Mouse (Mus musculus) stomach, embryonic 14.5 days (tissue): ENCODE results near the gene Gdf5. TPM values are rescaled to one million over a fixed set of nuclear protein-coding genes. Genes with fewer than 3 reads are reported as not detected.

ENCODE experiments used
- ATAC-seq: fragments of 200-750 bp; cut with Nextera tagmentation; 2 replicates; pipeline ENCODE4 v1.8.0; 2017; ENCODE audit warnings: low read depth, moderate TSS enrichment; ENCODE audit not compliant: insufficient number of reproducible peaks, insufficient read depth, low FRiP score
- H3K27ac ChIP-seq: fragments of 300-500 bp; sonication (generic); 2 replicates; pipeline ENCODE4 v1.5.1; 2014; ENCODE audit warnings: mild to moderate bottlenecking, low read length, moderate library complexity, mixed read lengths
- H3K27me3 ChIP-seq: fragments of 300-500 bp; sonication (generic); 2 replicates; pipeline ENCODE4 v1.6.1; 2014; ENCODE audit warnings: low read length, control low read depth, mixed read lengths; ENCODE audit not compliant: control insufficient read depth, insufficient read depth
- H3K36me3 ChIP-seq: fragments of 300-500 bp; sonication (generic); 2 replicates; pipeline ENCODE4 v1.6.1; 2014; ENCODE audit warnings: mild to moderate bottlenecking, control low read depth, low read length, moderate library complexity, mixed read lengths; ENCODE audit not compliant: control insufficient read depth, insufficient read depth
- H3K4me1 ChIP-seq: fragments of 300-500 bp; sonication (generic); 2 replicates; pipeline ENCODE4 v1.6.1; 2014; ENCODE audit warnings: low read length, control low read depth, mixed read lengths; ENCODE audit not compliant: control insufficient read depth, insufficient read depth
- H3K4me2 ChIP-seq: fragments of 300-500 bp; sonication (generic); replicated peaks from 2 replicates; pipeline ENCODE4 v1.6.1; 2014; ENCODE audit warnings: low read depth, low read length, control low read depth
- H3K4me3 ChIP-seq: fragments of 300-500 bp; sonication (generic); 2 replicates; pipeline ENCODE4 v1.5.1; 2014; ENCODE audit warnings: low read depth, low read length, control low read depth
- H3K9ac ChIP-seq: fragments of 300-500 bp; sonication (generic); replicated peaks from 2 replicates; pipeline ENCODE4 v1.6.1; 2014; ENCODE audit warnings: low read depth, mild to moderate bottlenecking, control low read depth, low read length, moderate library complexity, mixed read lengths
- H3K9me3 ChIP-seq: fragments of 300-500 bp; sonication (generic); 2 replicates; pipeline ENCODE4 v1.6.1; 2016; ENCODE audit warnings: low read depth, low read length, control low read depth; ENCODE audit not compliant: control insufficient read depth
- WGBS: fragments of 180-500 bp; shearing (Covaris S2); extraction: QIAGEN DNeasy Blood & Tissue Kit; methylation state at CpG from one replicate; pipeline ENCODE4 v1.1.7; 2014; 5-methylcytosine and 5-hydroxymethylcytosine counted together
- polyA plus RNA-seq: library from polyadenylated mRNA; unstranded; fragments of >200 nt; fragmentation: Nextera tagmentation; extraction: Ambion mirVana; gene quantifications from 2 replicates; pipeline ENCODE4 v1.2.1, GENCODE M21; 2014

Gdf5 gene
- polyA plus RNA-seq, 1 experiment from 2014 or later: 1.2 TPM

DNA sequence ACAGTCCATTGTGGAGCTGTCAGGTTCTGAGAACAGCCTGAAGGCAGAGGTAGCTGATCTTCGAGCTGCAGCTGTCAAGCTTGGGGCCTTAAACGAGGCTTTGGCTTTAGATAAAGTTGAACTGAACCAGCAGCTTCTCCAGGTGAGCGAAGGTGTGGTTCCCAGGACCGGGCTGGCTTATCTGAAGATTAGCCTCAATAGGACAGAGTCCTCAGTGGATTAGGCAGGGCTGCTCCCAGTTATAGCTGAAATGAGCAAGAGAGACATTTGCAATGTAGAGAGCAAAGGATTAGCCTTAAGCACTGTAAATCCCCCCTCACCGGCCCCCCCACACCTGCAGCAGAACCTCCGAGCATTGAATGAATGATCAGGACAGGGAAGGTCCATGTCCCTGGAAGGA lies 28.2 kb upstream of the Gdf5 start:
- 81% methylated on average over 6 of the region's 6 CpGs for WGBS
- H3K4me1 ChIP-seq: no peaks in the 10 kb centered on the region
- H3K27ac ChIP-seq: no peak overlapping the region
- no peak overlapping the region for H3K4me3 ChIP-seq
- H3K9ac ChIP-seq: no peak overlapping the region
- no peak overlapping the region for H3K4me2 ChIP-seq
- peaks cover 82% of the 10 kb centered on the region for H3K36me3 ChIP-seq
- no peaks in the 10 kb centered on the region for H3K27me3 ChIP-seq
- H3K9me3 ChIP-seq: no peaks in the 10 kb centered on the region
- ATAC-seq: no peak

DNA sequence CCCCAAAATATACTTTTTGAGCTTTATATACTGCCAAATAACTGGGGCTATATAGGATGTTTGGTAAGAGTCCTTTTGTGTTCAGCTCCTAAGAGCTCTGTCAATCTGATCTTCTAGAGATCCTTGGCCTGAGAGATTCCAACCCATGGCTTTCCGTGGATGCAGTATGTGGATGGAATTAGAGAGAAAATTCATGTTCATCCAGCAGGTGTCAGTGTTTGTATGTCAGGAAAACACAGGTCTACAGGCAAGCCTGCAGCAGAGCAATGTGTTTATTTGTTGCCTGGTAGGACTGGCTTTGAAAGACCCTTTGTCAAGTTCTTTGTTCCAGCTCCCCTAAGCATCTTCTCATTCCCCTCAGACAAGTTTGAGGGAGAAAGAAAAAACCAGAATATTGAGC lies 17.8 kb upstream of the Gdf5 start:
- H3K4me3 ChIP-seq: no peak overlapping the region
- H3K27ac ChIP-seq: no peak overlapping the region
- H3K9me3 ChIP-seq: no peaks in the 10 kb centered on the region
- no peak overlapping the region for H3K4me2 ChIP-seq
- no peak overlapping the region for H3K9ac ChIP-seq
- no peak for ATAC-seq
- H3K27me3 ChIP-seq: no peaks in the 10 kb centered on the region
- WGBS: 48% methylated on average over 1 of the region's 1 CpGs
- no peaks in the 10 kb centered on the region for H3K4me1 ChIP-seq
- H3K36me3 ChIP-seq: peaks cover 56% of the 10 kb centered on the region

DNA sequence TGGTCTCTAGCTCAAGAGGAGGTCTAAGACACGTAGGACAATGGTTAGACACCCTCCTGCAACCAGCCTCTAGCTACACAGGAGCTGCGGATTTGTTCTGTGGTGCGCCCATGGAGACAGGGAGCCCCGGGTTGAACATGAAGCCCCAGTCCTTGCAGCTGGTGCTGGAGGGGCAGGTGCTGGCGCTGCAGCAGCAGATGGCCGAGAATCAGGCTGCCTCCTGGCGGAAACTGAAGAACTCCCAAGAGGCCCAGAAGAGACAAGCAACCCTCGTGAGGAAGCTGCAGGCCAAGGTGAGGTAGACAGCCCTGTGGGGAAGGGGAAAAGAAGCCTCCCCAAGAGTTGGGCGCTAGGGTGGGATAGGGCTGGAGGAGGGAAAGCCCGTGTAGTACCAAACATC lies 16.7 kb upstream of the Gdf5 start:
- ATAC-seq: no peak
- no peak overlapping the region for H3K4me2 ChIP-seq
- peaks cover 47% of the 10 kb centered on the region for H3K36me3 ChIP-seq
- 85% methylated on average over 10 of the region's 10 CpGs for WGBS
- no peaks in the 10 kb centered on the region for H3K9me3 ChIP-seq
- peaks cover 4% of the 10 kb centered on the region; the same call in 1 of the 2 replicates for H3K4me1 ChIP-seq
- no peak overlapping the region for H3K27ac ChIP-seq
- H3K27me3 ChIP-seq: no peaks in the 10 kb centered on the region
- H3K9ac ChIP-seq: no peak overlapping the region
- no peak overlapping the region for H3K4me3 ChIP-seq

DNA sequence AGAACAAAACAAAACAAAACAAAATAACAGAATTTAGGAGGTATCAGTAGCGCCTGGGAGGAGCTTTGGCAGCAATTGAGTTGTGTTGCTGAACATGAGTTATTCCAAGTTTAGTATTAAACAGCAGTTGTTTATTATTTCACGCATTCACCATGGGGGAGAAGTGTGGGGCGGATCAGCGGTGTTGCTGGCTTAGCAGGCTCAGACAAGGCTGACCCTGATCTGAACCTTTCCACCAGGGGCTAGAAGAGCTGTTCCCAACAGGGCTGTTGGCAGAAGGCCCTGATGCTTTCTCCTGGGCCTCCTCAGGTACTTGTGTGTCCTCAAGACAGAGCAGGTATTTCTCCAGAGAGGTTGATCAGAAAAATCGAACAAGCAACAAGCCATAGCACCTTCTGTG lies 14.8 kb upstream of the Gdf5 start:
- Histone ChIP-seq H3K4me2 (no peak overlapping the region), H3K9me3 (no peaks in the 10 kb centered on the region), H3K36me3 (peaks cover 32% of the 10 kb centered on the region), H3K27me3 (no peaks in the 10 kb centered on the region), H3K27ac (no peak overlapping the region), H3K4me3 (no peak overlapping the region), H3K9ac (no peak overlapping the region), H3K4me1 (peaks cover 4% of the 10 kb centered on the region; the same call in 1 of the 2 replicates)
- no peak for ATAC-seq
- 81% methylated on average over 5 of the region's 5 CpGs for WGBS

DNA sequence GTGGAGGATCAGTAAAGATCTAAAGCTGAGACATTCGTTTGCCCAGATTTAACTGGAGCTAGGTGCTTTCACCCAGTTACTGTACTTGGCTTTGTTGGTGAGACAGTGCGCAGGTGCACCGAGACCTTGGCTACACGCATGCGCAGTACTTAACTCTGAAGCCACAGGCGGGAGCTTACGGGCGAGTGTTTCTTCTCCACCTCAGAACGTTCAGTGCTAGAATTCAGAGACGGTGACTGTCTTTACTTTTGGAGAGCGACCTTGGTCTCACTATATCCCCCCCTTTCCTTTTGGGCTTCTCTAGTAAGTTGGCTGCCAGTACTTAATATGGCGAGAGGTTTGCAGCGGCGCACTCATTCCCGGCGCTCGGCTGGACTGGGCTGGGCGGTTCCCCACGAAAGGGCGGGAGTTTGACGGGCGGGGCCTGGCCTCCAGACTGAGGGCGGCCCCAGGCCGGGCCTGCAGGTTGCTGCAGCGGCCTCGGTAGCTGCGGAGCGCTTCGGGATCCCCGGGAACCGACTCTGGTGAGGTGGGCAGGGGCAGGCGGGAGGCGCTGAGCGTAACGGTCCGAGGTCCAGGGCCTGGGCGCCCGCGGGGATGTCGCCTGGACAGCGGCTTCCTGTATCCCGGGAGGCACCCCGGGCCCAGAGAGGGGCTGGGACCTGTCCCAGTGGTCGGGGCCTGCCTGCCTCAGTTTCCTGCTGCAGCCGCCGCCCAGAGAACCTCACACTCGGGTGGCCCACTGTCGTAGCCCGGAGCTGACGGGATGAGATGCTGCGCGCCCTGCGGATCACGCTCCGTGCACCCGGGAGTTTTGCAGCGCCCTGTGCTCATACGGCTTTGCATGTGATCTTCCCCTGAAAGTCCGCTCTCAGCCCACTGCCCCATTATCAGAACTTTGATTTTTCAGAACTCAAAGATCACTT lies 11.2 kb upstream of the Gdf5 start, which contains the start of gene Cep250:
Gene Cep250 (plus strand): TSS at position 325 of the 926 bp plus-strand sequence.
- ATAC-seq: peak; percentile 98
- Histone ChIP-seq H3K4me1 (peaks cover 4% of the 10 kb centered on the region; the same call in 1 of the 2 replicates), H3K9me3 (no peaks in the 10 kb centered on the region), H3K4me2 (peak within 1 kb of the TSS; percentile 60), H3K27ac (peak within 1 kb of the TSS; percentile 85), H3K36me3 (no peaks in the 10 kb centered on the region), H3K27me3 (no peaks in the 10 kb centered on the region), H3K9ac (peak within 1 kb of the TSS; percentile 96), H3K4me3 (peak within 1 kb of the TSS; percentile 80)
- WGBS: under 1% methylated on average over 58 of the region's 59 CpGs

DNA sequence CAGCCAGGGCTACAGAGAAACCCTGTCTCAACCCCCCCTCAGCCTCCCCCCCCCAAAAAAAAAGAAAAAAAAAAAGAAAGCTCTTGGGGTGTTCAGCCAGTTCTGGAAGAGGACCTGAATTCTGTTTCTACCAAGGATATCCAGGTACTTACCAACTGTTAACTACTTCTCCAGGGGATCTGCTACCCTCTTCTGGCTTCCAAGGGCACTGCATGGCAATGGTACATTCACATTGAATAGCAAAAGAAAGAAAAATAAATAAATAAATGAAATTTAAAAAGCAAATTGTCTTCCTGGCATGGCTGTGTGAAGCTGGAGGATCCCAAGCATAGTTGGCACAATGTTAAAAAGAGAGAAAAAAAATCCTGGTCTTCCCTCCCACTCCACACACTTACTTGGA lies 6.8 kb upstream of the Gdf5 start:
- ATAC-seq: no peak
- H3K9ac ChIP-seq: no peak overlapping the region

DNA sequence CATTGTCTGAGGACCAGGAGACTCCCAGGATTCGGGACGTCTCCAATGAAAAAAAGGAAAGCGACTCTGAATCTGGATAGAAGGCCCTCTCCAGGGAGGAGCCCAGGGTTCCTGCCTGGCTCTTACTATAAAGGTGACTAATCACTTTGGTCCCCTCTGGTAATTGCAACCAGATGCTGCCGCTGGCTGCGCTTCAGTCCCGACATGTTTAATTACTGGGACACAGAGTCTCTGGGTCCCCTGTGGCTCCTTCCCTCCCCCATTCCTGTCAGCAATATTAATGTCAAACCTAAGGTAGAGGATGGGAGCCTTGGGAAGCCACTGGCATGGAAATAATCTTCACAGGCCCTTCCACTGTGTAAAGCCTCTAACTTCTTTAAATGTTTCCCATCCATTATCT lies 4.2 kb upstream of the Gdf5 start:
- Histone ChIP-seq H3K9me3 (no peaks in the 10 kb centered on the region), H3K27me3 (no peaks in the 10 kb centered on the region), H3K4me3 (no peak overlapping the region), H3K4me1 (peaks cover 13% of the 10 kb centered on the region; the same call in 1 of the 2 replicates), H3K36me3 (no peaks in the 10 kb centered on the region), H3K27ac (no peak overlapping the region), H3K9ac (no peak overlapping the region), H3K4me2 (no peak overlapping the region)
- ATAC-seq: no peak
- WGBS: 35% methylated on average over 6 of the region's 6 CpGs

More for the DNA sequence above, 6.8 kb upstream of the Gdf5 start:
- Histone ChIP-seq H3K4me2 (no peak overlapping the region), H3K4me1 (no peaks in the 10 kb centered on the region), H3K36me3 (no peaks in the 10 kb centered on the region), H3K27ac (no peak overlapping the region), H3K9me3 (no peaks in the 10 kb centered on the region), H3K27me3 (no peaks in the 10 kb centered on the region), H3K4me3 (no peak overlapping the region)

DNA sequence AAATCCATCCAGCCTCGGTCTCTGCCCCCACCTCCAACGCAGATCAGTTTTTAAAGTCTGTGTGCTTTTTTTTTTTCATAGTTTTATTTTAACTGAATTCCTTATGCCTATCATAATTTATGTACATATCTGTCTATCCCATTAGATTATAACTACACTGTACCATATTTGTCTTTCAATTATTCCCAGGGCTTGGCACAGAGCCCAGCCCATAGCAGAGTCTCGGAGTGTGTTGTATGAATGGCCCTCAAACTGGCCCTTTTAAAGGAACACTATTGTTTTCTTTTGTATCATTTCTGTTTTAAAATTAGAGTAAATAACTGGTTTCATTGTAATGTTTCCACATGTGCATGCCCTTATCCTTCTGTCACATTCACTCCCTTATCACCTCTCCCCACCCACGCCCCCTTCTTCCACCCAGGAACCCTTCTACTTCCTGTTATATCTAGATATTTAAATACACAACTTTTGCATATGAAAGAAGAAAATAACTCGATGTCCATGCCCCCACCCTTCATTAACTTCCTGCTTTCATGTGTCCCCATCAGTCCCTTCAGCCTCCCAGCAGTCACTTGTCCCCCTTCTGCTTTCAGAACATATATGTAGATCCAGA lies 2.3 kb upstream of the Gdf5 start:
- H3K4me1 ChIP-seq: peaks cover 19% of the 10 kb centered on the region
- no peak overlapping the region for H3K4me2 ChIP-seq
- H3K9me3 ChIP-seq: no peaks in the 10 kb centered on the region
- H3K4me3 ChIP-seq: no peak overlapping the region
- peak; percentile 64; the same call in 1 of the 2 replicates for ATAC-seq
- no peaks in the 10 kb centered on the region for H3K36me3 ChIP-seq
- no peak overlapping the region for H3K27ac ChIP-seq
- no peaks in the 10 kb centered on the region for H3K27me3 ChIP-seq
- WGBS: 53% methylated on average over 5 of the region's 5 CpGs
- no peak overlapping the region for H3K9ac ChIP-seq
